In genomic region chr17:33973572-33973971, GRCm38 (mm10) we compare ENCODE assay signal across 28 mouse cellular contexts. TPM values are rescaled to one million over a fixed set of nuclear protein-coding genes. Genes with fewer than 3 reads are reported as not detected.
DNase-seq lines count a peak whose midpoint lies in the region; ATAC-seq and TF ChIP-seq lines count a peak whose summit lies in the region.
"Had no signal": no experiment of that assay in that cellular context is flagged by ENCODE, and none has a peak within 500 bp of the region (broad histone marks: within the 10 kb centered on the region; RNA-seq: fewer than 3 reads in every experiment).

No protein-coding gene starts in this region.

- no peak for TF ChIP-seq RAD21 in CH12.LX (IDR thresholded peaks at IDR 0.05; ENCODE audit: low read depth, low read length)

- dilution Hi-C loops in CH12.LX (cut with MboI; ENCODE audit: extremely low pct_ligation_motif_present, extremely low pct_unique_long_range_greater_than_20kb, low sequenced_read_pairs) = loop anchor here (5.0 kb wide), 1 partner anchor 1299 kb away; no protein-coding TSS in a partner anchor

- 0 out of 2 replicates have a peak, but pooled peaks have one; percentile 33 for ATAC-seq in liver, embryonic 13.5 days (ENCODE audit: low read depth)
- ATAC-seq in midbrain, embryonic 16.5 days = no peak
- ATAC-seq in megakaryocyte, adult 5-6 weeks (ENCODE audit: poor library complexity, severe bottlenecking) = no peak
- ATAC-seq: CD4-positive, CD25-positive, alpha-beta regulatory T cell, adult 4 months; forebrain, embryonic 13.5 days; forebrain, embryonic 16.5 days; Patski had no signal

- no peak for DNase-seq in CH12.LX (ENCODE audit: extremely low read depth)
- DNase-seq in ES-E14 (ENCODE audit: low read depth, low spot score) = no peak
- DNase-seq in liver, embryonic 13.5 days = peak; percentile 51
- DNase-seq in lung, postnatal 14 days = no peak
- DNase-seq: adrenal gland, adult 2 months; adrenal gland, postnatal 14 days; cerebellum, adult 11-12 months; cerebellum, adult 8-10 months; cerebellum, postnatal 10 days; cerebellum, postnatal 36 days; embryo, embryonic 11 days; gastrocnemius, adult 2 months; gastrocnemius, postnatal 14 days; heart, adult 11 months; heart, postnatal 14 days; heart, postnatal 4 days had no signal

- no peak overlapping the region for H3K27ac ChIP-seq in CH12.LX (ENCODE audit: insufficient read depth, low read depth)
- H3K27ac ChIP-seq in ES-E14 (ENCODE audit: insufficient read depth, low read depth, low read length, poor library complexity, severe bottlenecking) = no peak overlapping the region
- no peak overlapping the region for H3K27ac ChIP-seq in liver, embryonic 13.5 days
- no peak overlapping the region for H3K27ac ChIP-seq in midbrain, embryonic 16.5 days (ENCODE audit: low read length)
- H3K27ac ChIP-seq: embryonic facial prominence, embryonic 10.5 days; embryonic facial prominence, embryonic 13.5 days; forebrain, embryonic 10.5 days; forebrain, embryonic 13.5 days; gastrocnemius, adult 2 months; heart, embryonic 13.5 days; hindbrain, embryonic 12.5 days; hindbrain, embryonic 15.5 days had no signal

- H3K4me1 ChIP-seq in CH12.LX (ENCODE audit: control insufficient read depth in 1 of 2, insufficient read depth in 2 of 2) (peaks cover 0 to 5% of the 10 kb centered on the region in 2 experiments; a peak in 2 of 4 replicates), ES-E14 (ENCODE audit: control insufficient read depth in 2 of 2, insufficient read depth in 2 of 2, low read length in 2 of 2, poor library complexity in 1 of 2) (no peaks in the 10 kb centered on the region; a peak in 1 of 4 replicates)
- H3K4me1 ChIP-seq in liver, embryonic 13.5 days (replicated peaks) = peaks cover 22% of the 10 kb centered on the region
- 0 out of 2 replicates have a peak, but pooled peaks cover 4% of the 10 kb centered on the region for H3K4me1 ChIP-seq in midbrain, embryonic 16.5 days (ENCODE audit: control insufficient read depth, insufficient read depth, low read length)

- no peak for TF ChIP-seq CTCF in CH12.LX (conservative IDR thresholded peaks at IDR 0.05 in 1 of 2, IDR thresholded peaks at IDR 0.05 in 1 of 2; ENCODE audit: low read depth in 2 of 2, low read length in 2 of 2)

- H3K79me2 ChIP-seq in CH12.LX (replicated peaks; ENCODE audit: control insufficient read depth, extremely low read depth, insufficient read depth, poor library complexity, severe bottlenecking) = no peaks in the 10 kb centered on the region

- H3K9me3 ChIP-seq in CH12.LX (replicated peaks; ENCODE audit: low read length) (peaks cover 4% of the 10 kb centered on the region), ES-E14 (ENCODE audit: control insufficient read depth, insufficient read depth, low read depth, low read length) (no peaks in the 10 kb centered on the region)
- H3K9me3 ChIP-seq in liver, embryonic 13.5 days (replicated peaks) = no peaks in the 10 kb centered on the region
- no peaks in the 10 kb centered on the region for H3K9me3 ChIP-seq in midbrain, embryonic 16.5 days (replicated peaks; ENCODE audit: control insufficient read depth, low read length, poor library complexity, severe bottlenecking)
- H3K9me3 ChIP-seq: embryonic facial prominence, embryonic 13.5 days; forebrain, embryonic 10.5 days; forebrain, embryonic 13.5 days; heart, embryonic 13.5 days; hindbrain, embryonic 15.5 days had no signal

- in situ Hi-C loops in CH12.LX (cut with MboI; ENCODE audit: low pct_ligation_motif_present, low pct_unique_long_range_greater_than_20kb, low sequenced_read_pairs) = loop anchor here (5.0 kb wide), 1 partner anchor 1299 kb away; no protein-coding TSS in a partner anchor
- in situ Hi-C loops in ES-E14 (cut with MboI; ENCODE audit: low sequenced_read_pairs in 2 of 2, unreplicated experiment in 2 of 2) = no loop called here

- no peak overlapping the region for H3K4me3 ChIP-seq in CH12.LX (replicated peaks in 1 of 3; ENCODE audit: low read depth in 2 of 3, low read length in 2 of 3, poor library complexity in 1 of 3)
- no peak overlapping the region for H3K4me3 ChIP-seq in ES-E14 (ENCODE audit: insufficient read depth in 1 of 2, low read depth in 1 of 2, low read length in 2 of 2, poor library complexity in 1 of 2, severe bottlenecking in 1 of 2)
- no peak overlapping the region for H3K4me3 ChIP-seq in liver, embryonic 13.5 days (replicated peaks)
- no peak overlapping the region for H3K4me3 ChIP-seq in midbrain, embryonic 16.5 days (ENCODE audit: low read depth, low read length)
- H3K4me3 ChIP-seq: embryonic facial prominence, embryonic 10.5 days; embryonic facial prominence, embryonic 13.5 days; forebrain, embryonic 10.5 days; forebrain, embryonic 13.5 days; gastrocnemius, adult 2 months; heart, embryonic 13.5 days; hindbrain, embryonic 12.5 days; hindbrain, embryonic 15.5 days had no signal

- TF ChIP-seq POLR2A in CH12.LX (IDR thresholded peaks at IDR 0.05; ENCODE audit: low read depth, low read length) = no peak

- no peak overlapping the region for H3K4me2 ChIP-seq in CH12.LX (ENCODE audit: insufficient read depth, low read depth, poor library complexity, severe bottlenecking)
- H3K4me2 ChIP-seq in liver, embryonic 13.5 days = no peak overlapping the region
- H3K4me2 ChIP-seq in midbrain, embryonic 16.5 days (ENCODE audit: low read length) = no peak overlapping the region
- H3K4me2 ChIP-seq: embryonic facial prominence, embryonic 13.5 days; forebrain, embryonic 13.5 days; heart, embryonic 13.5 days; hindbrain, embryonic 12.5 days; hindbrain, embryonic 15.5 days had no signal

- H3K9ac ChIP-seq in CH12.LX (ENCODE audit: insufficient read depth, low read depth) = no peak overlapping the region
- H3K9ac ChIP-seq in ES-E14 (ENCODE audit: insufficient read depth, low read depth, low read length, poor library complexity, severe bottlenecking) = no peak overlapping the region
- H3K9ac ChIP-seq in liver, embryonic 13.5 days = no peak overlapping the region
- no peak overlapping the region for H3K9ac ChIP-seq in midbrain, embryonic 16.5 days (ENCODE audit: low read depth, low read length)
- H3K9ac ChIP-seq: embryonic facial prominence, embryonic 13.5 days; heart, embryonic 13.5 days; hindbrain, embryonic 12.5 days; hindbrain, embryonic 15.5 days had no signal

- no peak for TF ChIP-seq EP300 in CH12.LX (IDR thresholded peaks at IDR 0.05; ENCODE audit: low read length)

- no peaks in the 10 kb centered on the region for H3K27me3 ChIP-seq in CH12.LX (replicated peaks)
- peaks cover 28% of the 10 kb centered on the region for H3K27me3 ChIP-seq in liver, embryonic 13.5 days
- peaks cover 20% of the 10 kb centered on the region for H3K27me3 ChIP-seq in midbrain, embryonic 16.5 days (ENCODE audit: control insufficient read depth, insufficient read depth, low read depth, low read length)

- WGBS in liver, embryonic 13.5 days (ENCODE audit: insufficient replicate concordance) = 37% methylated on average over 3 of the region's 3 CpGs
- 58% methylated on average over 3 of the region's 3 CpGs for WGBS in midbrain, embryonic 16.5 days

- H3K36me3 ChIP-seq in CH12.LX (replicated peaks in 1 of 2; ENCODE audit: control insufficient read depth in 1 of 2, insufficient read depth in 1 of 2, low read length in 1 of 2) (peaks cover 0 to 12% of the 10 kb centered on the region in 2 experiments), ES-E14 (ENCODE audit: control insufficient read depth, insufficient read depth, low read length, poor library complexity, severe bottlenecking) (no peaks in the 10 kb centered on the region; the same call in 1 of the 2 replicates)
- no peaks in the 10 kb centered on the region for H3K36me3 ChIP-seq in liver, embryonic 13.5 days
- no peaks in the 10 kb centered on the region for H3K36me3 ChIP-seq in midbrain, embryonic 16.5 days (ENCODE audit: control insufficient read depth, insufficient read depth, low read length)
- H3K36me3 ChIP-seq: embryonic facial prominence, embryonic 10.5 days; embryonic facial prominence, embryonic 13.5 days; forebrain, embryonic 10.5 days; heart, embryonic 13.5 days; hindbrain, embryonic 12.5 days; hindbrain, embryonic 15.5 days had no signal

RNA-seq across cellular contexts. Expression of gene Rps18, which starts 17.8 kb away (rescaled TPM):
- total RNA-seq in CH12.LX (2012; rRNA removed) (302 and 359 TPM in 2 replicates), CH12.LX (2014; rRNA removed) (205 and 246 TPM in 2 replicates), ES-E14 (2012; rRNA removed) (4,706 and 5,724 TPM in 2 replicates)
- polyA plus RNA-seq in CH12.LX (2012; ENCODE audit: insufficient read length, low read depth) = 913 and 991 TPM in 2 replicates
- polyA plus RNA-seq in liver, embryonic 13.5 days (2015; fragmentation: Nextera tagmentation; extraction: Ambion mirVana) = 1,343 and 1,499 TPM in 2 replicates
- 620 and 627 TPM in 2 replicates for polyA plus RNA-seq in midbrain, embryonic 16.5 days (2015; fragmentation: Nextera tagmentation; extraction: Ambion mirVana)
- 2,016 and 2,115 TPM in 2 replicates for total RNA-seq in megakaryocyte, adult 5-6 weeks (2015)
- 724 and 801 TPM in 2 replicates for total RNA-seq in megakaryocyte, adult 5-6 weeks (2017)

RNA-seq across cellular contexts. Expression of gene Vps52, which starts 18.0 kb away (rescaled TPM):
- 38.2 and 39.9 TPM in 2 replicates for total RNA-seq in CH12.LX (2012; rRNA removed)
- total RNA-seq in CH12.LX (2014; rRNA removed) = 34.3 and 40.6 TPM in 2 replicates
- 73.6 and 76.1 TPM in 2 replicates for polyA plus RNA-seq in CH12.LX (2012; ENCODE audit: insufficient read length, low read depth)
- total RNA-seq in ES-E14 (2012; rRNA removed) = 23.2 and 24.8 TPM in 2 replicates
- polyA plus RNA-seq in liver, embryonic 13.5 days (2015; fragmentation: Nextera tagmentation; extraction: Ambion mirVana) = 27.7 and 30.1 TPM in 2 replicates
- 78.3 and 80.5 TPM in 2 replicates for polyA plus RNA-seq in midbrain, embryonic 16.5 days (2015; fragmentation: Nextera tagmentation; extraction: Ambion mirVana)
- total RNA-seq in megakaryocyte, adult 5-6 weeks (2015) = 15.7 and 17.7 TPM in 2 replicates
- total RNA-seq in megakaryocyte, adult 5-6 weeks (2017) = 11.6 and 22.8 TPM in 2 replicates

RNA-seq across cellular contexts. Expression of gene B3galt4, which starts 22.3 kb away (rescaled TPM):
- total RNA-seq in CH12.LX (2012; rRNA removed) = 3.7 and 4.5 TPM in 2 replicates
- total RNA-seq in CH12.LX (2014; rRNA removed) = 4.2 and 5.2 TPM in 2 replicates
- polyA plus RNA-seq in CH12.LX (2012; ENCODE audit: insufficient read length, low read depth) = 4.6 and 6.2 TPM in 2 replicates
- 10.3 and 15.3 TPM in 2 replicates for total RNA-seq in ES-E14 (2012; rRNA removed)
- polyA plus RNA-seq in liver, embryonic 13.5 days (2015; fragmentation: Nextera tagmentation; extraction: Ambion mirVana) = 2.3 and 2.5 TPM in 2 replicates
- polyA plus RNA-seq in midbrain, embryonic 16.5 days (2015; fragmentation: Nextera tagmentation; extraction: Ambion mirVana) = 15.2 and 16.6 TPM in 2 replicates
- 3.5 and 4.0 TPM in 2 replicates for total RNA-seq in megakaryocyte, adult 5-6 weeks (2015)
- 4.9 and 5.7 TPM in 2 replicates for total RNA-seq in megakaryocyte, adult 5-6 weeks (2017)

RNA-seq across cellular contexts. Expression of gene H2-K1, which starts 26.6 kb away (rescaled TPM):
- total RNA-seq in CH12.LX (2012; rRNA removed) = 1,488 and 1,753 TPM in 2 replicates
- total RNA-seq in CH12.LX (2014; rRNA removed) = 1,386 and 1,734 TPM in 2 replicates
- 2,472 and 2,496 TPM in 2 replicates for polyA plus RNA-seq in CH12.LX (2012; ENCODE audit: insufficient read length, low read depth)
- 69.5 and 155 TPM in 2 replicates for total RNA-seq in ES-E14 (2012; rRNA removed)
- polyA plus RNA-seq in liver, embryonic 13.5 days (2015; fragmentation: Nextera tagmentation; extraction: Ambion mirVana) = 80.9 and 88.3 TPM in 2 replicates
- polyA plus RNA-seq in midbrain, embryonic 16.5 days (2015; fragmentation: Nextera tagmentation; extraction: Ambion mirVana) = 11.0 and 13.1 TPM in 2 replicates
- total RNA-seq in megakaryocyte, adult 5-6 weeks (2015) = 868 and 887 TPM in 2 replicates
- total RNA-seq in megakaryocyte, adult 5-6 weeks (2017) = 668 and 686 TPM in 2 replicates

RNA-seq across cellular contexts. Expression of gene Wdr46, which starts 33.1 kb away (rescaled TPM):
- 49.7 and 64.5 TPM in 2 replicates for total RNA-seq in CH12.LX (2012; rRNA removed)
- 36.8 and 39.8 TPM in 2 replicates for total RNA-seq in CH12.LX (2014; rRNA removed)
- 69.4 and 72.4 TPM in 2 replicates for polyA plus RNA-seq in CH12.LX (2012; ENCODE audit: insufficient read length, low read depth)
- total RNA-seq in ES-E14 (2012; rRNA removed) = 65.6 and 78.2 TPM in 2 replicates
- 30.1 and 34.9 TPM in 2 replicates for polyA plus RNA-seq in liver, embryonic 13.5 days (2015; fragmentation: Nextera tagmentation; extraction: Ambion mirVana)
- 19.2 TPM in 2 replicates for polyA plus RNA-seq in midbrain, embryonic 16.5 days (2015; fragmentation: Nextera tagmentation; extraction: Ambion mirVana)
- total RNA-seq in megakaryocyte, adult 5-6 weeks (2015) = 12.2 and 12.4 TPM in 2 replicates
- total RNA-seq in megakaryocyte, adult 5-6 weeks (2017) = 21.6 and 23.7 TPM in 2 replicates
